Mouse (Mus musculus) cerebellum, postnatal 4 days (tissue): Measurements from ENCODE around the gene Eif3a.

Experiments used
- DNase-seq, 2 experiments: peaks; one replicate each; pipeline ENCODE4 v3.0.0; 2022; ENCODE audit warnings: low spot score in 2 of 2, mixed read lengths in 1 of 2

The Eif3a gene

DNA sequence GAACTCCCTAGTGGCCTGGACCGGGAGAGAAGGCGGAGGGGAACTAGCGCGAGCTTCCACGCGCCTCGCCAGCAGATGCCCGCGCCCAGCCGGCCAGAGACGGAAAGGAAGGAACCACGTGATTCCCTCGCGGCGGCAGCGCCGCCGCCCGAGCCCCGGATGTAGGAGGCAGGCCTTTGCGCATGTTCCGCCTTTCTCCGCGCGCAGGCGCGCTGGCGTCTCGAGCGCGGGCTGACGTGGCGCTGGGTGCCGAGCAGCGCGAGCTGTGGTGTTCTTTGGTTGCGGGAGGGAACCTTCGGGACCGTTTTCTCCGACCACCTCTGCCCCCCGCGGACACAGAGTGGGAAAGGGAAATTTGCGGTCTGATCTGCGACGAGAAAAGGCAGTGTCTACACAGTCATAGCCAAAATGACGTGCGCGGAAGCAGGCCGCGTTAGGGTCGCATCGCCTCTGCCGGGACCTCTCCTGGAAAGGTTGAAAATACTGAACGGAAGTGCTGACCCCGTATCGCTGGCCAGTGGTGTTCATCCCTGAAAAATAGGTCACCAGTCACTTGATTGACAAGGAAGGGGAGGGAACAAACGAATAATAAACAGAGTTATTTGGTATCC lies at the start of gene Eif3a:
Eif3a (minus strand) TSS at position 108 of the 611 bp plus-strand sequence.
- DNase-seq: peak; percentile 88 to 94

- peak; percentile 36 to 63 for DNase-seq
Observed at GRCm38 (mm10) chr19:60837747-60838146, 47.3 kb upstream of the Eif3a start.

- DNase-seq: no peak
Observed at GRCm38 (mm10) chr19:60818677-60819076, 28.2 kb upstream of the Eif3a start.

- no peak for DNase-seq
Observed at GRCm38 (mm10) chr19:60813133-60813532, 22.7 kb upstream of the Eif3a start.

- no peak for DNase-seq
Observed at GRCm38 (mm10) chr19:60812036-60812389, 21.6 kb upstream of the Eif3a start.

- DNase-seq: peak; percentile 73 to 82
Observed at GRCm38 (mm10) chr19:60811098-60812035, 20.9 kb upstream of the Eif3a start, which contains the start of gene Fam45a. Fam45a (plus strand) TSS chr19:60811585.

DNA sequence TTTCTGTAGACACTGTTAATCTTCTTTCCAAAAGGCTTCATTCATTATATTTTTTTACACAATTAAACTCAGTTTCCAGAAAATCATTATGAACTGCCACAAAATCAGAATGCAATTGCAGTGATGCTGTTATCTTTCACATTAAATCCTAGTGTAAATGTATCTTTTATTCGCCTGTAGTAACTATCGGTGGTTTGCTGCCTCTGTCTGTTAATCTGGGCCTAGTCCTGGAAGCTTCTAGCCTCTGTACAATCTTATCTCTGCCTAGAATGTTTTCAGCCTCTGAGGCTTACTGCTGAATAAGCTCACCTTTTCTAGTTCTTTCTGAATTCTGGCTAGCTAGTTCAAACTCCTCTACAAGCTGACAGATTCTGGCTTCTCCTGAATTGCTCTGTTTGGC lies 19.5 kb upstream of the Eif3a start:
- DNase-seq: no peak

DNA sequence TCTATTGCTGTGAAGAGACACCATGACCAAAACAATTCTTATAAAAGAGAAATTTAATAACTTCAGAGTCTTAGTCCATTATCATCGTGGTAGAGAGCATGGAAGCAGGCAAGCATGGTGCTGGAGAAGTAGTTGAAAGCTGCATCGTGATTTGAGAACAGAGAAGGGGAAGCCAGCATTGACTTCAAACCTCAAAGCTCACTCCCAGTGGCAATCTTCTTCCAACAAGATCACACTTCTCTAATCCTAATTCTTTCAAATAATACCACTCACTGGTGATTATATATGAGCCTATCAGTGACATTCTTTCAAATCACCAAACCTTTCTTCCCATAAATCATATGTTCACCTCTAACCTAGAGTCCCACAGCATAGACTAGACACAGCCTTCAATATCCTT lies 14.4 kb upstream of the Eif3a start:
- no peak for DNase-seq

GRCm38 (mm10) chr19:60799867-60800569 lies 9.6 kb upstream of the Eif3a start:
- no peak for DNase-seq

GRCm38 (mm10) chr19:60797415-60797814 lies 7.0 kb upstream of the Eif3a start:
- no peak for DNase-seq

DNA sequence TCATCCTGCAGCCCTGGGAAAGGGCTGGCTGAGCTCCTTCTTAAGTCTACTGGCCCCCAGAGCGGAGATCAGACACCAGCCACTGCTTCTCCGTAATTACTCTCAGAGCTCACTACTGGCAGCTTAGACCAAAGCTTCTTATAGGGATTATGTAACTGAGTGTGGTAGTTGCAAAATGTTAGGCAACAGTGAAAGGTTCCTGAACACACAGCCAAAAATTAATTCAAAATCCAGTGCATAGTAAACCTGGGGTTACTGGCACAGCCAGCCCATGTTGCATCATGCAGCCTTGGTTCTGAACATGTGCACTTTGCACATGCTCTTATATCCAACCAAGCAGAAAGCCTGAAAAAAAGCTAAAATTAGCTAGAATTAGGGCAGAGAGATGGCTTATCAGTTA lies 4.8 kb upstream of the Eif3a start:
- no peak for DNase-seq

- no peak for DNase-seq
Observed at GRCm38 (mm10) chr19:60793170-60793707, 2.8 kb upstream of the Eif3a start.

DNA sequence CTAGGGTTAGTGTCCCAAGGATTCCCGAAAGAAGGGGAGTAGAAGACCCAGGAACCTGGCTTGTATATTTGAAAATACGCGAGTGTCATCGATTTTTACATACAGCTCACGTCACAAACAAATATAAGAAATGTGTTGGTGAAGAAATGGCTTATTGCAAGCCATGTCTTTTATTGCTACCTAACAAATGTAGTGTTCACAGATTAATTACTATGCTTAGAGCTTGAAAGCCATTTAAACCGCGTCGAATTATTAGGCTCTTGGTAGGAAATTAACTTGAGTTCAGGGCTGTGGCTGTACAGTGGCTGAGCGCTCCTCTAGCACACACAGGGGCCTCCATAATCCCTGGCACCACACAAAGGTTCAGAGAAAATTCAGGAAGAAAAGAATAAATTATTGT lies 706 bp upstream of the Eif3a start:
- no peak for DNase-seq

GRCm38 (mm10) chr19:60789919-60790506 lies 445 bp downstream of the Eif3a start:
- peak; percentile 26 to 55 for DNase-seq

GRCm38 (mm10) chr19:60789452-60789851 lies 1.0 kb downstream of the Eif3a start:
- DNase-seq: no peak

- DNase-seq: no peak
Observed at GRCm38 (mm10) chr19:60788214-60788960, 2.1 kb downstream of the Eif3a start.

DNA sequence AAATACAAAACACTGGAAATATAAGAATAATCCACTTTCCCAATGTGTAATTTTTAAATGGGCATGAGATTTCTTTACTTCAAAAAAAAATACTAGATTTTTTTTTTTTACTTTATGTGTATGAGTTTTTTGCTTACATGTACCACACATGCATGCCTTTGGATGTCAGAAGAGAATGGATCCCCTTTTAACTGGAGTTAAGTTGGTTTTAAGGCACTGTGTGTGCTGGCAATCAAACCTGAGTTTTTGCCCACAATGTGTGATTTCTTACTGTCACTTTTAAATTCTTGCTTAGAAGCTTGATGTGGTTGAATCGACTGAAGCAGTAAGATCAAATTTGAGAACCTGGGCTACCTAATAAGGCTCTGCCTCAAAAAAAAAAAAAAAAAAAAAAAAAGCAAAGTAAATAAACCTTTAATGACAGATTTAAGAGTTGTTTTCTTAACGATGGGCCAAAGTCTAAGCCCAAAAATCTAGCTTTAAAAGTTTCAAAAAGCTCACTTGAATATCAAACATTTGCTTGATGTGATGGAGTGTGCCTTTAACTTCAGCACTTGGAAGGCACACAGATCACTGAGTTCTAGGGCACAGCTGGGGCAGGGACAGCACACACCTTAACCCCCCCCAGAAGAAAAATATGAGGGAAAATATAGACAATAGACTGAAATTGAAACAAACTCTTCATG lies 2.9 kb downstream of the Eif3a start:
- DNase-seq: no peak

GRCm38 (mm10) chr19:60784712-60785111 lies 5.7 kb downstream of the Eif3a start:
- DNase-seq: no peak

DNA sequence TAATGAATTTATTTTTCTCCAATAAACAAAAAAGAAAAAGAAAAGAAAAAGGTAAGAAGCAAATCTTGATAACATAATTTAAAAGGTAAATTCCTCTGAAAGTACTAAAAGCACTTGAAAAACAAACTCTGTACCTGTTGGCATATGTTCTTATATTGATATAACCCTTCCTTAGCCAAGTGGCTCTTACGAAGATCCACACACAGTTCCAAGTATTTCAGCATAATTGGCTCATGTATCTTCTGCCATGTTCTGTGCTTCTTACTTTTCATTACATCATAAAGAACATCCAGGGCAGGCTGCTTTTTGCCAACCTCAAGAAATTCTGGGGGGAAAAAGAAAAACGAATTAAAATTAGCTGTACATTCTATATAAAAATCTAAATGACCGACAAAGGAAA lies 8.4 kb downstream of the Eif3a start:
- no peak for DNase-seq

GRCm38 (mm10) chr19:60773366-60773765 lies 17.1 kb downstream of the Eif3a start:
- DNase-seq: no peak
